ENCODE assay signal across 19 mouse cellular contexts in the genomic region with DNA sequence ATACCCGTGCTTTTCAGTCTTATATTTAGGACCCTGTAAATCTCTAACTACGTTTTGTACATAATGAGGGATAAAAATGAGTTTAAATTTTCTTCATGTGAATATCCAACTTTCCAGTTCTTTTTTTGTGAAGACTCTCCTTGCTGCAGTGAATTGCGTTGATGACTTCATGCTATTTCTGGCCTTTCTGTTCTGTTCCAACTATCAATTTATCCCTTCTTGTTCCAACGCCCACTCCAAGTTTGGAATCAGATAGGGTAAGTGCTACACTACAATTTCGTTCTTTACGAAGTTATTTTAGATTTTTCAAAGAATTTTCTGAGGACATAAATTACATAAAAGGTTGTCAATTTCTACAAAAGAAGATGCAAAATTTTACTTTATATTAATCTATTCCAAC.
"Had no signal": no experiment of that assay in that cellular context is flagged by ENCODE, and none has a peak within 500 bp of the region (broad histone marks: within the 10 kb centered on the region; RNA-seq: fewer than 3 reads in every experiment).

No protein-coding gene starts in this region.

- H3K4me3 ChIP-seq: left cerebral cortex, adult 2 months; limb, embryonic 12.5 days; limb, embryonic 15.5 days; midbrain, embryonic 12.5 days; midbrain, embryonic 15.5 days; neural tube, embryonic 12.5 days; neural tube, embryonic 15.5 days had no signal

- H3K27ac ChIP-seq: left cerebral cortex, adult 2 months; limb, embryonic 12.5 days; limb, embryonic 15.5 days; liver, embryonic 14.5 days; macrophage; midbrain, embryonic 12.5 days; midbrain, embryonic 15.5 days; neural tube, embryonic 12.5 days; neural tube, embryonic 15.5 days had no signal

- DNase-seq: kidney, adult 18-20 months; kidney, adult 9 months; kidney, postnatal 14 days; kidney, postnatal 4 days; liver, postnatal 0 days; lung, embryonic 14.5 days; right cerebral cortex, postnatal 25 days; thymus, adult 2 months; thymus, postnatal 14 days; thymus, postnatal 4 days had no signal

- H3K36me3 ChIP-seq: limb, embryonic 12.5 days; limb, embryonic 15.5 days; midbrain, embryonic 12.5 days; midbrain, embryonic 15.5 days; neural tube, embryonic 12.5 days; neural tube, embryonic 15.5 days had no signal

- H3K9me3 ChIP-seq: limb, embryonic 12.5 days; limb, embryonic 15.5 days; midbrain, embryonic 12.5 days; midbrain, embryonic 15.5 days; neural tube, embryonic 12.5 days; neural tube, embryonic 15.5 days had no signal

- H3K4me1 ChIP-seq: limb, embryonic 12.5 days; limb, embryonic 15.5 days; midbrain, embryonic 12.5 days; midbrain, embryonic 15.5 days; neural tube, embryonic 12.5 days; neural tube, embryonic 15.5 days had no signal

- H3K27me3 ChIP-seq: limb, embryonic 12.5 days; limb, embryonic 15.5 days; midbrain, embryonic 12.5 days; midbrain, embryonic 15.5 days; neural tube, embryonic 12.5 days; neural tube, embryonic 15.5 days had no signal
